Mouse (Mus musculus) intestine, embryonic 14.5 days (tissue): ENCODE measurements around the gene Hmgxb4. TPM values are rescaled to one million over a fixed set of nuclear protein-coding genes. Genes with fewer than 3 reads are reported as not detected.
A peak's percentile ranks its signal among the peaks of the same experiment; 100 is the strongest.

Experiments
- ATAC-seq: fragments of 200-750 bp; cut with Nextera tagmentation; replicated peaks from 2 replicates; pipeline ENCODE4 v1.8.0; 2017; ENCODE audit warnings: low read depth, moderate number of reproducible peaks, moderate TSS enrichment, moderate library complexity; ENCODE audit not compliant: low FRiP score, low TSS enrichment
- DNase-seq: peaks from one replicate; pipeline ENCODE4 v3.0.0-alpha.2; 2018; ENCODE audit warnings: low spot score
- H3K27ac ChIP-seq: fragments of 300-500 bp; sonication (generic); 2 replicates; pipeline ENCODE4 v1.5.1; 2014; ENCODE audit warnings: low read depth, mild to moderate bottlenecking, control low read depth
- H3K27me3 ChIP-seq: fragments of 300-500 bp; sonication (generic); replicated peaks from 2 replicates; pipeline ENCODE4 v1.6.1; 2014; ENCODE audit warnings: low read length, control low read depth; ENCODE audit not compliant: control insufficient read depth, insufficient read depth
- H3K36me3 ChIP-seq: fragments of 300-500 bp; sonication (generic); 2 replicates; pipeline ENCODE4 v1.6.1; 2014; ENCODE audit warnings: low read length, control low read depth; ENCODE audit not compliant: control insufficient read depth, insufficient read depth
- H3K4me1 ChIP-seq: fragments of 300-500 bp; sonication (generic); replicated peaks from 2 replicates; pipeline ENCODE4 v1.6.1; 2014; ENCODE audit warnings: low read length, control low read depth, mixed read lengths; ENCODE audit not compliant: control insufficient read depth, insufficient read depth
- H3K4me2 ChIP-seq: fragments of 300-500 bp; sonication (generic); 2 replicates; pipeline ENCODE4 v1.6.1; 2014; ENCODE audit warnings: low read length
- H3K4me3 ChIP-seq: fragments of 300-500 bp; sonication (generic); 2 replicates; pipeline ENCODE4 v1.5.1; 2014; ENCODE audit warnings: low read depth, low read length, control low read depth, mixed read lengths
- H3K9ac ChIP-seq: fragments of 300-500 bp; sonication (generic); 2 replicates; pipeline ENCODE4 v1.6.1; 2014; ENCODE audit warnings: mild to moderate bottlenecking, low read length
- H3K9me3 ChIP-seq: fragments of 300-500 bp; sonication (generic); 2 replicates; pipeline ENCODE4 v1.6.1; 2016; ENCODE audit warnings: low read length, control low read depth; ENCODE audit not compliant: control insufficient read depth
- WGBS: fragments of 180-500 bp; shearing (Covaris S2); extraction: QIAGEN DNeasy Blood & Tissue Kit; methylation state at CpG from one replicate; pipeline ENCODE4 v1.1.7; 2014; 5-methylcytosine and 5-hydroxymethylcytosine counted together
- polyA plus RNA-seq: library from polyadenylated mRNA; unstranded; fragments of >200 nt; fragmentation: Nextera tagmentation; extraction: Ambion mirVana; gene quantifications from 2 replicates; pipeline ENCODE4 v1.2.1, GENCODE M21; 2014

Gene Hmgxb4
- polyA plus RNA-seq, 1 experiment from 2014 or later = 46.3 TPM

GRCm38 (mm10) chr8:75008826-75009225 lies 15.7 kb downstream of the Hmgxb4 start:
- ATAC-seq (no peak), DNase-seq (no peak)
- Histone ChIP-seq H3K4me3 (no peak overlapping the region), H3K4me2 (no peak overlapping the region), H3K36me3 (peaks cover 50% of the 10 kb centered on the region), H3K4me1 (no peaks in the 10 kb centered on the region), H3K27ac (no peak overlapping the region), H3K9ac (no peak overlapping the region), H3K27me3 (no peaks in the 10 kb centered on the region), H3K9me3 (no peaks in the 10 kb centered on the region)
- 81% methylated on average over 2 of the region's 2 CpGs for WGBS

GRCm38 (mm10) chr8:75013557-75013956 lies 20.4 kb downstream of the Hmgxb4 start:
- Histone ChIP-seq H3K9ac (no peak overlapping the region), H3K27me3 (no peaks in the 10 kb centered on the region), H3K4me2 (no peak overlapping the region), H3K9me3 (no peaks in the 10 kb centered on the region), H3K4me3 (no peak overlapping the region), H3K36me3 (peaks cover 30% of the 10 kb centered on the region), H3K27ac (no peak overlapping the region), H3K4me1 (no peaks in the 10 kb centered on the region)
- DNase-seq = no peak
- 56% methylated on average over 2 of the region's 2 CpGs for WGBS
- ATAC-seq = no peak

GRCm38 (mm10) chr8:75013964-75014363 lies 20.8 kb downstream of the Hmgxb4 start:
- no peak overlapping the region for H3K9ac ChIP-seq
- 73% methylated on average over 3 of the region's 3 CpGs for WGBS
- no peak for ATAC-seq

GRCm38 (mm10) chr8:75015981-75016380 lies 22.8 kb downstream of the Hmgxb4 start:
- 55% methylated on average over 2 of the region's 2 CpGs for WGBS
- Histone ChIP-seq H3K27ac (no peak overlapping the region), H3K9ac (no peak overlapping the region), H3K4me1 (no peaks in the 10 kb centered on the region), H3K9me3 (no peaks in the 10 kb centered on the region), H3K4me2 (no peak overlapping the region), H3K36me3 (peaks cover 25% of the 10 kb centered on the region; the same call in 1 of the 2 replicates), H3K4me3 (no peak overlapping the region), H3K27me3 (no peaks in the 10 kb centered on the region)
- no peak for ATAC-seq
- DNase-seq = no peak

More at GRCm38 (mm10) chr8:75013964-75014363, 20.8 kb downstream of the Hmgxb4 start:
- no peak overlapping the region for H3K27ac ChIP-seq
- no peak overlapping the region for H3K4me3 ChIP-seq
- H3K4me1 ChIP-seq = no peaks in the 10 kb centered on the region
- H3K36me3 ChIP-seq = peaks cover 26% of the 10 kb centered on the region
- H3K4me2 ChIP-seq = no peak overlapping the region
- DNase-seq = no peak
- no peaks in the 10 kb centered on the region for H3K9me3 ChIP-seq
- H3K27me3 ChIP-seq = no peaks in the 10 kb centered on the region

- ATAC-seq = no peak
- WGBS = 75% methylated on average over 1 of the region's 1 CpGs
- no peaks in the 10 kb centered on the region for H3K4me1 ChIP-seq
- DNase-seq = no peak
- H3K9me3 ChIP-seq = no peaks in the 10 kb centered on the region
- no peak overlapping the region for H3K4me2 ChIP-seq
- no peak overlapping the region for H3K9ac ChIP-seq
- H3K4me3 ChIP-seq = no peak overlapping the region
- H3K36me3 ChIP-seq = peaks cover 29% of the 10 kb centered on the region
- H3K27me3 ChIP-seq = no peaks in the 10 kb centered on the region
- no peak overlapping the region for H3K27ac ChIP-seq
Observed at GRCm38 (mm10) chr8:75016422-75016821, 23.3 kb downstream of the Hmgxb4 start.

GRCm38 (mm10) chr8:75018274-75018972 lies 25.3 kb downstream of the Hmgxb4 start:
- no peak for DNase-seq
- ATAC-seq = 0 out of 2 replicates have a peak, but pooled peaks have one; percentile 53
- WGBS = 31% methylated on average over 5 of the region's 5 CpGs
- H3K4me2 ChIP-seq = no peak overlapping the region
- peaks cover 49% of the 10 kb centered on the region for H3K36me3 ChIP-seq
- H3K9ac ChIP-seq = no peak overlapping the region
- no peak overlapping the region for H3K4me3 ChIP-seq
- no peak overlapping the region for H3K27ac ChIP-seq
- no peaks in the 10 kb centered on the region for H3K4me1 ChIP-seq
- H3K27me3 ChIP-seq = no peaks in the 10 kb centered on the region
- no peaks in the 10 kb centered on the region for H3K9me3 ChIP-seq

GRCm38 (mm10) chr8:75023660-75024316 lies 30.6 kb downstream of the Hmgxb4 start:
- no peak overlapping the region for H3K4me3 ChIP-seq
- H3K4me1 ChIP-seq = no peaks in the 10 kb centered on the region
- H3K9me3 ChIP-seq = no peaks in the 10 kb centered on the region
- DNase-seq = no peak
- H3K36me3 ChIP-seq = peaks cover 79% of the 10 kb centered on the region
- no peak overlapping the region for H3K27ac ChIP-seq
- WGBS = 89% methylated on average over 3 of the region's 3 CpGs
- H3K4me2 ChIP-seq = no peak overlapping the region
- H3K27me3 ChIP-seq = no peaks in the 10 kb centered on the region
- no peak for ATAC-seq
- H3K9ac ChIP-seq = no peak overlapping the region

- H3K36me3 ChIP-seq = peaks cover 92% of the 10 kb centered on the region
- ATAC-seq (no peak), DNase-seq (no peak)
- no peak overlapping the region for H3K9ac ChIP-seq
- 92% methylated on average over 4 of the region's 4 CpGs for WGBS
- H3K4me3 ChIP-seq = no peak overlapping the region
- no peak overlapping the region for H3K27ac ChIP-seq
- no peaks in the 10 kb centered on the region for H3K27me3 ChIP-seq
- no peak overlapping the region for H3K4me2 ChIP-seq
- no peaks in the 10 kb centered on the region for H3K9me3 ChIP-seq
- no peaks in the 10 kb centered on the region for H3K4me1 ChIP-seq
Observed at GRCm38 (mm10) chr8:75025809-75026208, 32.7 kb downstream of the Hmgxb4 start.
